Mouse (Mus musculus) colon, adult 2 months (tissue): Measurements from ENCODE around the gene Ppp2r5c. TPM values are rescaled to one million over a fixed set of nuclear protein-coding genes. Genes with fewer than 3 reads are reported as not detected.

Experiments
- polyA plus RNA-seq: library from polyadenylated mRNA; depleted of rRNA; stranded (reverse); fragments of >200 nt; gene quantifications from 2 replicates; pipeline ENCODE4 v1.2.3, GENCODE M21; 2012; rRNA removed

Ppp2r5c gene
- 24.5 and 25.9 TPM in 2 replicates for polyA plus RNA-seq

DNA sequence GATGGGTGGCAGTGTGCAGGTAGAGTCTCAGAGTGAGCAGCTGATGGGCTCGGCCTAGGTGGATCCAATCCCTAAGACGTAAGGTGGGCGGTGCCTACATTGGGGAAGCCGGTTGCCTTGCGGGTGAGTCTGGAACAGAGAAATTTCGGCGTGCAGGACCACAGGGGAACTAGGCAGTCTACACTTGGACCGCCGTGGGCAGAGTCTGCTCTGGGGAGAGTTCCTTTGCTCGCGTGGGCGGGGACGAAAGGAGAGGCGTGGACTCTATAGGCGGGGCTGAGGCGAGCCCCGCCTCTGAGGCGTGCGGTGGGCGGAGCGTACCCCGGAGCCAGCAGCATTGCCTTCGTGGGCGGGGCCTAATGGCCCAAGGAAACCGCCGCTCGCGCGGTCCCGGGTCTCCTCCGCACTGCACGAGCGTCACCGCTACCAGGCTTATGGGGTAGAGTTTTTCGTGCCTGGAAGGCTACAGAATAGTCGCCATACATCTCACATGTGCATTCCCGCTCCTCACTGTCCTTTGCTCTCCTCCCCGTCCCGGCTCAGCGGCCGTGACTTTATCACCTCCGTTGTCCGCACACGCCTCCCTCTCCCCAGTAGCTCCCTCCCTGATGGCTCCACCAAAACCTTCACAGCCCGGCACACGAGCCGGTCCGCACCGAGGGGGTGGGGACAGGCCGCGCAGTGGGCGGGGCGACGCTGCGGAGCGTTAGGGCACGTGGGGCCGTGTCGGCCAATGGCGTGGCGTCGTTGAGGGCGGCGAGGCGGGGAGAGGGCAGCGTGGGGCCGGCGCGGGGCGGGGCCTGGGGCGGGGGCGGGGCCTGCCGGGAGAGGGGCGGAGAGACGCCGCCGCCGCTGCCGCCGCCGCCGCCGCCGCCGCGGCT, at the start of gene Ppp2r5c:
Ppp2r5c (plus strand) TSS at position 831 of the 881 bp plus-strand sequence.

GRCm38 (mm10) chr12:110601241-110602218, 154.6 kb downstream of the Ppp2r5c start, which contains the start of gene Dync1h1:
Gene Dync1h1 (plus strand): TSS chr12:110601452.

Other genes with a start within 250 kb of the Ppp2r5c start
- 1.0 TPM in 2 replicates for gene Dio3, start 168.1 kb upstream of the Ppp2r5c start, polyA plus RNA-seq
- 312 and 378 TPM in 2 replicates for gene Dync1h1, start 154.3 kb downstream of the Ppp2r5c start, polyA plus RNA-seq
- gene 1700001K19Rik, start 235.5 kb downstream of the Ppp2r5c start, polyA plus RNA-seq = not detected in 2 replicates